Mouse (Mus musculus): Measurements from ENCODE around the gene Tmod4. TPM values are rescaled to one million over a fixed set of nuclear protein-coding genes. Genes with fewer than 3 reads are reported as not detected.

The Tmod4 gene
- polyA plus RNA-seq, 1 experiment from 2014 or later: 0.97 TPM

- H3K27ac ChIP-seq (ENCODE audit: low read depth, low read length): no peak overlapping the region
- H3K4me2 ChIP-seq: peak overlapping the region; percentile 76
- no peaks in the 10 kb centered on the region for H3K9me3 ChIP-seq (ENCODE audit: control insufficient read depth, low read length)
- H3K36me3 ChIP-seq (ENCODE audit: control insufficient read depth, insufficient read depth, low read length): no peaks in the 10 kb centered on the region
- peak overlapping the region; percentile 81 for H3K9ac ChIP-seq (ENCODE audit: low read length)
- H3K27me3 ChIP-seq (ENCODE audit: control insufficient read depth, insufficient read depth, low read length): no peaks in the 10 kb centered on the region; the same call in 1 of the 2 replicates
- ATAC-seq (ENCODE audit: low FRiP score): no peak
- H3K4me3 ChIP-seq (ENCODE audit: low read depth, low read length): peak overlapping the region; percentile 65
- H3K4me1 ChIP-seq (ENCODE audit: control insufficient read depth, insufficient read depth, low read length): peaks cover 29% of the 10 kb centered on the region
- 55% methylated on average over 2 of the region's 2 CpGs for WGBS
- no peak for DNase-seq (ENCODE audit: low spot score, missing footprints)
Observed at GRCm38 (mm10) chr3:95162345-95162628, 38.0 kb downstream of the Tmod4 start.

GRCm38 (mm10) chr3:95163419-95164255 is 39.4 kb downstream of the Tmod4 start:
- H3K9ac ChIP-seq (ENCODE audit: low read length): no peak overlapping the region
- H3K27ac ChIP-seq (ENCODE audit: low read depth, low read length): no peak overlapping the region
- WGBS: 69% methylated on average over 11 of the region's 11 CpGs

GRCm38 (mm10) chr3:95164256-95164550 is 39.9 kb downstream of the Tmod4 start:
- no peak overlapping the region for H3K9ac ChIP-seq (ENCODE audit: low read length)
- no peak for DNase-seq (ENCODE audit: low spot score, missing footprints)
- peaks cover 29% of the 10 kb centered on the region for H3K4me1 ChIP-seq (ENCODE audit: control insufficient read depth, insufficient read depth, low read length)
- no peak overlapping the region for H3K4me3 ChIP-seq (ENCODE audit: low read depth, low read length)
- WGBS: 74% methylated on average over 5 of the region's 5 CpGs
- H3K27me3 ChIP-seq (ENCODE audit: control insufficient read depth, insufficient read depth, low read length): no peaks in the 10 kb centered on the region; the same call in 1 of the 2 replicates
- no peaks in the 10 kb centered on the region for H3K9me3 ChIP-seq (ENCODE audit: control insufficient read depth, low read length)
- ATAC-seq (ENCODE audit: low FRiP score): no peak
- no peak overlapping the region for H3K4me2 ChIP-seq
- peaks cover 6% of the 10 kb centered on the region for H3K36me3 ChIP-seq (ENCODE audit: control insufficient read depth, insufficient read depth, low read length)
- H3K27ac ChIP-seq (ENCODE audit: low read depth, low read length): no peak overlapping the region

More at GRCm38 (mm10) chr3:95163419-95164255, 39.4 kb downstream of the Tmod4 start:
- Histone ChIP-seq H3K4me1 (ENCODE audit: control insufficient read depth, insufficient read depth, low read length) (peaks cover 29% of the 10 kb centered on the region), H3K4me3 (ENCODE audit: low read depth, low read length) (no peak overlapping the region), H3K36me3 (ENCODE audit: control insufficient read depth, insufficient read depth, low read length) (peaks cover 5% of the 10 kb centered on the region), H3K4me2 (peak overlapping the region; percentile 12; the same call in 1 of the 2 replicates), H3K9me3 (ENCODE audit: control insufficient read depth, low read length) (no peaks in the 10 kb centered on the region), H3K27me3 (ENCODE audit: control insufficient read depth, insufficient read depth, low read length) (no peaks in the 10 kb centered on the region; the same call in 1 of the 2 replicates)
- no peak for ATAC-seq (ENCODE audit: low FRiP score)
- no peak for DNase-seq (ENCODE audit: low spot score, missing footprints)

- H3K9me3 ChIP-seq (ENCODE audit: control insufficient read depth, low read length): no peaks in the 10 kb centered on the region
- H3K27ac ChIP-seq (ENCODE audit: low read depth, low read length): no peak overlapping the region
- H3K27me3 ChIP-seq (ENCODE audit: control insufficient read depth, insufficient read depth, low read length): peaks cover 3% of the 10 kb centered on the region
- no peak for ATAC-seq (ENCODE audit: low FRiP score)
- peaks cover 6% of the 10 kb centered on the region for H3K36me3 ChIP-seq (ENCODE audit: control insufficient read depth, insufficient read depth, low read length)
- DNase-seq (ENCODE audit: low spot score, missing footprints): no peak
- no peak overlapping the region for H3K4me2 ChIP-seq
- H3K4me3 ChIP-seq (ENCODE audit: low read depth, low read length): no peak overlapping the region
- H3K9ac ChIP-seq (ENCODE audit: low read length): no peak overlapping the region
- WGBS: 84% methylated on average over 5 of the region's 5 CpGs
- H3K4me1 ChIP-seq (ENCODE audit: control insufficient read depth, insufficient read depth, low read length): peaks cover 22% of the 10 kb centered on the region
Observed at GRCm38 (mm10) chr3:95164840-95165239, 40.6 kb downstream of the Tmod4 start.

- H3K36me3 ChIP-seq (ENCODE audit: control insufficient read depth, insufficient read depth, low read length): peaks cover 24% of the 10 kb centered on the region
- no peak overlapping the region for H3K27ac ChIP-seq (ENCODE audit: low read depth, low read length)
- H3K4me3 ChIP-seq (ENCODE audit: low read depth, low read length): no peak overlapping the region
- H3K4me2 ChIP-seq: no peak overlapping the region
- no peak for DNase-seq (ENCODE audit: low spot score, missing footprints)
- H3K27me3 ChIP-seq (ENCODE audit: control insufficient read depth, insufficient read depth, low read length): peaks cover 47% of the 10 kb centered on the region
- no peak overlapping the region for H3K9ac ChIP-seq (ENCODE audit: low read length)
- H3K9me3 ChIP-seq (ENCODE audit: control insufficient read depth, low read length): no peaks in the 10 kb centered on the region
- WGBS: 88% methylated on average over 10 of the region's 10 CpGs
- peaks cover 11% of the 10 kb centered on the region for H3K4me1 ChIP-seq (ENCODE audit: control insufficient read depth, insufficient read depth, low read length)
- no peak for ATAC-seq (ENCODE audit: low FRiP score)
Observed at GRCm38 (mm10) chr3:95169996-95170395, 45.7 kb downstream of the Tmod4 start.

GRCm38 (mm10) chr3:95171105-95171504 is 46.8 kb downstream of the Tmod4 start:
- peaks cover 11% of the 10 kb centered on the region for H3K4me1 ChIP-seq (ENCODE audit: control insufficient read depth, insufficient read depth, low read length)
- peaks cover 47% of the 10 kb centered on the region for H3K27me3 ChIP-seq (ENCODE audit: control insufficient read depth, insufficient read depth, low read length)
- ATAC-seq (ENCODE audit: low FRiP score) (no peak), DNase-seq (ENCODE audit: low spot score, missing footprints) (no peak)
- H3K4me2 ChIP-seq: no peak overlapping the region
- H3K9ac ChIP-seq (ENCODE audit: low read length): no peak overlapping the region
- WGBS: 92% methylated on average over 6 of the region's 6 CpGs
- H3K27ac ChIP-seq (ENCODE audit: low read depth, low read length): no peak overlapping the region
- H3K36me3 ChIP-seq (ENCODE audit: control insufficient read depth, insufficient read depth, low read length): peaks cover 24% of the 10 kb centered on the region
- no peak overlapping the region for H3K4me3 ChIP-seq (ENCODE audit: low read depth, low read length)
- no peaks in the 10 kb centered on the region for H3K9me3 ChIP-seq (ENCODE audit: control insufficient read depth, low read length)

- Histone ChIP-seq H3K4me3 (ENCODE audit: low read depth, low read length) (peak overlapping the region; percentile 24), H3K9ac (ENCODE audit: low read length) (0 out of 2 replicates have a peak overlapping the region, but pooled peaks have one; percentile 20), H3K4me1 (ENCODE audit: control insufficient read depth, insufficient read depth, low read length) (peaks cover 11% of the 10 kb centered on the region), H3K9me3 (ENCODE audit: control insufficient read depth, low read length) (no peaks in the 10 kb centered on the region), H3K4me2 (no peak overlapping the region), H3K36me3 (ENCODE audit: control insufficient read depth, insufficient read depth, low read length) (peaks cover 24% of the 10 kb centered on the region), H3K27me3 (ENCODE audit: control insufficient read depth, insufficient read depth, low read length) (peaks cover 47% of the 10 kb centered on the region), H3K27ac (ENCODE audit: low read depth, low read length) (no peak overlapping the region)
- ATAC-seq (ENCODE audit: low FRiP score) (peak; percentile 26; the same call in 1 of the 2 replicates), DNase-seq (ENCODE audit: low spot score, missing footprints) (peak; percentile 93)
- 11% methylated on average over 75 of the region's 84 CpGs for WGBS
Observed at GRCm38 (mm10) chr3:95172526-95173255, 48.4 kb downstream of the Tmod4 start.

GRCm38 (mm10) chr3:95173256-95173949 is 49.1 kb downstream of the Tmod4 start:
- Histone ChIP-seq H3K9me3 (ENCODE audit: control insufficient read depth, low read length) (no peaks in the 10 kb centered on the region), H3K4me2 (peak overlapping the region; percentile 39), H3K4me3 (ENCODE audit: low read depth, low read length) (peak overlapping the region; percentile 24), H3K9ac (ENCODE audit: low read length) (peak overlapping the region; percentile 30; the same call in 1 of the 2 replicates), H3K36me3 (ENCODE audit: control insufficient read depth, insufficient read depth, low read length) (peaks cover 21% of the 10 kb centered on the region), H3K27me3 (ENCODE audit: control insufficient read depth, insufficient read depth, low read length) (peaks cover 47% of the 10 kb centered on the region), H3K4me1 (ENCODE audit: control insufficient read depth, insufficient read depth, low read length) (peaks cover 11% of the 10 kb centered on the region), H3K27ac (ENCODE audit: low read depth, low read length) (no peak overlapping the region)
- DNase-seq (ENCODE audit: low spot score, missing footprints): peak; percentile 94
- WGBS: 2% methylated on average over 58 of the region's 58 CpGs
- ATAC-seq (ENCODE audit: low FRiP score): peak; percentile 66

Data from midbrain, embryonic 11.5 days (tissue).